Mouse (Mus musculus): ENCODE results near the gene Rab33b. TPM values are rescaled to one million over a fixed set of nuclear protein-coding genes. Genes with fewer than 3 reads are reported as not detected.

The Rab33b gene
- polyA plus RNA-seq, 1 experiment from 2014 or later = 14.5 TPM

GRCm38 (mm10) chr3:51499876-51500275 is 16.2 kb downstream of the Rab33b start:
- H3K4me3 ChIP-seq (ENCODE audit: low read depth, low read length) = no peak overlapping the region
- no peaks in the 10 kb centered on the region for H3K9me3 ChIP-seq (ENCODE audit: control insufficient read depth, low read length)
- no peak overlapping the region for H3K4me2 ChIP-seq
- WGBS = 98% methylated on average over 4 of the region's 4 CpGs
- no peak for ATAC-seq (ENCODE audit: low FRiP score)
- no peaks in the 10 kb centered on the region for H3K4me1 ChIP-seq (ENCODE audit: control insufficient read depth, insufficient read depth, low read length)
- no peak overlapping the region for H3K27ac ChIP-seq (ENCODE audit: low read depth, low read length)
- DNase-seq (ENCODE audit: low spot score, missing footprints) = no peak
- no peaks in the 10 kb centered on the region for H3K36me3 ChIP-seq (ENCODE audit: control insufficient read depth, insufficient read depth, low read length)
- H3K27me3 ChIP-seq (ENCODE audit: control insufficient read depth, insufficient read depth, low read length) = no peaks in the 10 kb centered on the region
- H3K9ac ChIP-seq (ENCODE audit: low read length) = no peak overlapping the region

- 88% methylated on average over 11 of the region's 11 CpGs for WGBS
- no peak for DNase-seq (ENCODE audit: low spot score, missing footprints)
- Histone ChIP-seq H3K4me3 (ENCODE audit: low read depth, low read length) (no peak overlapping the region), H3K27me3 (ENCODE audit: control insufficient read depth, insufficient read depth, low read length) (no peaks in the 10 kb centered on the region), H3K4me1 (ENCODE audit: control insufficient read depth, insufficient read depth, low read length) (no peaks in the 10 kb centered on the region), H3K27ac (ENCODE audit: low read depth, low read length) (no peak overlapping the region), H3K4me2 (no peak overlapping the region), H3K9ac (ENCODE audit: low read length) (no peak overlapping the region), H3K9me3 (ENCODE audit: control insufficient read depth, low read length) (no peaks in the 10 kb centered on the region), H3K36me3 (ENCODE audit: control insufficient read depth, insufficient read depth, low read length) (no peaks in the 10 kb centered on the region)
- ATAC-seq (ENCODE audit: low FRiP score) = no peak
Measured at GRCm38 (mm10) chr3:51504385-51504952, 20.7 kb downstream of the Rab33b start.

GRCm38 (mm10) chr3:51505465-51505864 is 21.7 kb downstream of the Rab33b start:
- Histone ChIP-seq H3K9me3 (ENCODE audit: control insufficient read depth, low read length) (no peaks in the 10 kb centered on the region), H3K4me2 (no peak overlapping the region), H3K4me1 (ENCODE audit: control insufficient read depth, insufficient read depth, low read length) (no peaks in the 10 kb centered on the region), H3K27me3 (ENCODE audit: control insufficient read depth, insufficient read depth, low read length) (no peaks in the 10 kb centered on the region), H3K36me3 (ENCODE audit: control insufficient read depth, insufficient read depth, low read length) (no peaks in the 10 kb centered on the region), H3K4me3 (ENCODE audit: low read depth, low read length) (no peak overlapping the region), H3K27ac (ENCODE audit: low read depth, low read length) (peak overlapping the region; percentile 48), H3K9ac (ENCODE audit: low read length) (no peak overlapping the region)
- 65% methylated on average over 19 of the region's 19 CpGs for WGBS
- ATAC-seq (ENCODE audit: low FRiP score) (peak; percentile 50; the same call in 1 of the 2 replicates), DNase-seq (ENCODE audit: low spot score, missing footprints) (peak; percentile 87)

- H3K9me3 ChIP-seq (ENCODE audit: control insufficient read depth, low read length) = no peaks in the 10 kb centered on the region
- 31% methylated on average over 8 of the region's 8 CpGs for WGBS
- H3K27ac ChIP-seq (ENCODE audit: low read depth, low read length) = no peak overlapping the region
- H3K27me3 ChIP-seq (ENCODE audit: control insufficient read depth, insufficient read depth, low read length) = no peaks in the 10 kb centered on the region
- H3K36me3 ChIP-seq (ENCODE audit: control insufficient read depth, insufficient read depth, low read length) = no peaks in the 10 kb centered on the region
- ATAC-seq (ENCODE audit: low FRiP score) (0 out of 2 replicates have a peak, but pooled peaks have one; percentile 19), DNase-seq (ENCODE audit: low spot score, missing footprints) (peak; percentile 95)
- no peaks in the 10 kb centered on the region for H3K4me1 ChIP-seq (ENCODE audit: control insufficient read depth, insufficient read depth, low read length)
- no peak overlapping the region for H3K4me3 ChIP-seq (ENCODE audit: low read depth, low read length)
- H3K9ac ChIP-seq (ENCODE audit: low read length) = no peak overlapping the region
- no peak overlapping the region for H3K4me2 ChIP-seq
Measured at GRCm38 (mm10) chr3:51510903-51511302, 27.2 kb downstream of the Rab33b start.

- Histone ChIP-seq H3K4me1 (ENCODE audit: control insufficient read depth, insufficient read depth, low read length) (no peaks in the 10 kb centered on the region), H3K9ac (ENCODE audit: low read length) (no peak overlapping the region), H3K27me3 (ENCODE audit: control insufficient read depth, insufficient read depth, low read length) (no peaks in the 10 kb centered on the region), H3K9me3 (ENCODE audit: control insufficient read depth, low read length) (no peaks in the 10 kb centered on the region), H3K4me3 (ENCODE audit: low read depth, low read length) (no peak overlapping the region), H3K4me2 (no peak overlapping the region), H3K27ac (ENCODE audit: low read depth, low read length) (no peak overlapping the region), H3K36me3 (ENCODE audit: control insufficient read depth, insufficient read depth, low read length) (no peaks in the 10 kb centered on the region)
- DNase-seq (ENCODE audit: low spot score, missing footprints) (no peak), ATAC-seq (ENCODE audit: low FRiP score) (no peak)
- 94% methylated on average over 5 of the region's 5 CpGs for WGBS
Measured at GRCm38 (mm10) chr3:51511983-51512382, 28.3 kb downstream of the Rab33b start.

GRCm38 (mm10) chr3:51517467-51517866 is 33.7 kb downstream of the Rab33b start:
- Histone ChIP-seq H3K27ac (ENCODE audit: low read depth, low read length) (no peak overlapping the region), H3K9ac (ENCODE audit: low read length) (no peak overlapping the region), H3K36me3 (ENCODE audit: control insufficient read depth, insufficient read depth, low read length) (no peaks in the 10 kb centered on the region; the same call in 1 of the 2 replicates), H3K9me3 (ENCODE audit: control insufficient read depth, low read length) (no peaks in the 10 kb centered on the region), H3K4me2 (no peak overlapping the region), H3K4me3 (ENCODE audit: low read depth, low read length) (no peak overlapping the region), H3K27me3 (ENCODE audit: control insufficient read depth, insufficient read depth, low read length) (no peaks in the 10 kb centered on the region), H3K4me1 (ENCODE audit: control insufficient read depth, insufficient read depth, low read length) (no peaks in the 10 kb centered on the region)
- WGBS = 77% methylated on average over 4 of the region's 4 CpGs
- no peak for ATAC-seq (ENCODE audit: low FRiP score)
- DNase-seq (ENCODE audit: low spot score, missing footprints) = no peak

- H3K4me3 ChIP-seq (ENCODE audit: low read depth, low read length) = no peak overlapping the region
- H3K4me2 ChIP-seq = no peak overlapping the region
- no peaks in the 10 kb centered on the region for H3K4me1 ChIP-seq (ENCODE audit: control insufficient read depth, insufficient read depth, low read length)
- DNase-seq (ENCODE audit: low spot score, missing footprints) (no peak), ATAC-seq (ENCODE audit: low FRiP score) (no peak)
- H3K9me3 ChIP-seq (ENCODE audit: control insufficient read depth, low read length) = no peaks in the 10 kb centered on the region
- H3K36me3 ChIP-seq (ENCODE audit: control insufficient read depth, insufficient read depth, low read length) = no peaks in the 10 kb centered on the region; the same call in 1 of the 2 replicates
- no peak overlapping the region for H3K9ac ChIP-seq (ENCODE audit: low read length)
- 76% methylated on average over 12 of the region's 12 CpGs for WGBS
- no peaks in the 10 kb centered on the region for H3K27me3 ChIP-seq (ENCODE audit: control insufficient read depth, insufficient read depth, low read length)
- H3K27ac ChIP-seq (ENCODE audit: low read depth, low read length) = no peak overlapping the region
Measured at GRCm38 (mm10) chr3:51517878-51518762, 34.4 kb downstream of the Rab33b start.

DNA sequence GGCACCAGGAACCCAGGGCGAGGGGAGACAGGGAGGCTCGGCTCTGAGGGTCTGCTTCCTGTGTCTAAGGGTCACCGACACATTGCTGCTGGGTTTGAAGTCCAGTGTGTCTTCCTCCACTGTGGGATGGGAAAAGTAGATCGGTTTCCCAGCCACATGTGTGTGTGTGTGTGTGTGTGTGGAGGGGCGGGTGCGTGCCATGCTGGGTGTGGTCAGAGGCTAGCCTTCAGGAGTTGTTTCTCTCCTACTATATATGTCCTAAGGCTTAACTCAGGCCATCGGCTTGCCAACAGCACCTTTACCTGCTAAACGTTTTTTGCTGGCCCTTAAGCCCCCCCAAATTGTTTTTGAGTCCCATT is 35.0 kb downstream of the Rab33b start:
- Histone ChIP-seq H3K27me3 (ENCODE audit: control insufficient read depth, insufficient read depth, low read length) (no peaks in the 10 kb centered on the region), H3K36me3 (ENCODE audit: control insufficient read depth, insufficient read depth, low read length) (no peaks in the 10 kb centered on the region; the same call in 1 of the 2 replicates), H3K4me1 (ENCODE audit: control insufficient read depth, insufficient read depth, low read length) (no peaks in the 10 kb centered on the region), H3K9me3 (ENCODE audit: control insufficient read depth, low read length) (no peaks in the 10 kb centered on the region), H3K9ac (ENCODE audit: low read length) (no peak overlapping the region), H3K4me2 (no peak overlapping the region), H3K4me3 (ENCODE audit: low read depth, low read length) (no peak overlapping the region), H3K27ac (ENCODE audit: low read depth, low read length) (no peak overlapping the region)
- 78% methylated on average over 8 of the region's 8 CpGs for WGBS
- ATAC-seq (ENCODE audit: low FRiP score) = no peak
- DNase-seq (ENCODE audit: low spot score, missing footprints) = no peak

GRCm38 (mm10) chr3:51521262-51521661 is 37.5 kb downstream of the Rab33b start:
- H3K4me2 ChIP-seq = no peak overlapping the region
- H3K36me3 ChIP-seq (ENCODE audit: control insufficient read depth, insufficient read depth, low read length) = peaks cover 8% of the 10 kb centered on the region
- WGBS = 96% methylated on average over 14 of the region's 14 CpGs

More at GRCm38 (mm10) chr3:51521262-51521661, 37.5 kb downstream of the Rab33b start:
- Histone ChIP-seq H3K27me3 (ENCODE audit: control insufficient read depth, insufficient read depth, low read length) (no peaks in the 10 kb centered on the region), H3K4me3 (ENCODE audit: low read depth, low read length) (no peak overlapping the region), H3K4me1 (ENCODE audit: control insufficient read depth, insufficient read depth, low read length) (no peaks in the 10 kb centered on the region), H3K9ac (ENCODE audit: low read length) (no peak overlapping the region), H3K9me3 (ENCODE audit: control insufficient read depth, low read length) (no peaks in the 10 kb centered on the region), H3K27ac (ENCODE audit: low read depth, low read length) (no peak overlapping the region)
- no peak for ATAC-seq (ENCODE audit: low FRiP score)
- no peak for DNase-seq (ENCODE audit: low spot score, missing footprints)
